Mouse (Mus musculus) skeletal muscle tissue, adult 2 months (tissue): Measurements from ENCODE around the gene Slc48a1.

Experiments used
- DNase-seq: peaks from one replicate; pipeline ENCODE4 v3.0.0-alpha.2; 2012; ENCODE audit warnings: low read depth, low spot score

The Slc48a1 gene

DNA sequence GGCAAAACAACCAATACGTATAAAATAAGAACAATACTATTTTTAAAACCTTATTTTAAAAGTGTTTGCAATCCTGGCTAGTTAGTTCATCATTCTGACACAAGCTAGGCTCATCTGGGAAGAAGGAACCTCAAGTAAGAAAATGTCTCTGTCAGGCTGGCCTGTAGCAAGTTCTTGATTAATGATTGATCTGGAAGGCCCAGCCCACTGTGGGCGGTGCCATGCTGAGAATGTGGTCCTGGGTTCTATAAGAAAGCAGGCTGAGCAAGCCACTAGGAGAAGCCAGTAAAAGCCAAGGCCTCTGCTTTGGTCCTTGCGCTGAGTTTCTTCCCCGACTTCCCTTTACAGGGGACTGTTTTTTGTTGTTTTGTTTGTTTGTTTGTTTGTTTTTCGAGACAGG lies 25.8 kb upstream of the Slc48a1 start:
- no peak for DNase-seq

DNA sequence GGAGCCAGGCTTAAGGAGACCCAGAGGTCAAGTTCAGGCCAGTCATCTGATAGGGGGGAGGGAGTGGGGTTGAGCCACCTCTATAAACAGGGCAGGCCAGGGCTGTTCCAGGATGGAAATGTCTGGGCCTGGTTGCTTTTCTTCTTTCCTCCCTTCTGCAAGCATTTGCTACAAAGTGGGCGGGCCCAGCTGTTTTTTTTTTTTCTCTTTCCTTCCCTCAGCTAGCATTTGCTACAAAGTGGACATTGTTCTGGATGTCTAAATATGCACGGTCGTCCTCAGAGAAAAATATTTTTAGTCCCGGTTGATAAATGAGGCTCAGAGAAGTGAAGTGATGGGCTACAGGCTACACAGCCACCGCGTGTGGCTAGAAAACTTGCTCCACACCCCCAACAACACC lies 23.8 kb upstream of the Slc48a1 start:
- no peak for DNase-seq

- DNase-seq: no peak
Observed at GRCm38 (mm10) chr15:97755361-97755760, 23.0 kb upstream of the Slc48a1 start.

- no peak for DNase-seq
Observed at GRCm38 (mm10) chr15:97760006-97760405, 18.3 kb upstream of the Slc48a1 start.

- DNase-seq: no peak
Observed at GRCm38 (mm10) chr15:97760952-97761351, 17.4 kb upstream of the Slc48a1 start.

DNA sequence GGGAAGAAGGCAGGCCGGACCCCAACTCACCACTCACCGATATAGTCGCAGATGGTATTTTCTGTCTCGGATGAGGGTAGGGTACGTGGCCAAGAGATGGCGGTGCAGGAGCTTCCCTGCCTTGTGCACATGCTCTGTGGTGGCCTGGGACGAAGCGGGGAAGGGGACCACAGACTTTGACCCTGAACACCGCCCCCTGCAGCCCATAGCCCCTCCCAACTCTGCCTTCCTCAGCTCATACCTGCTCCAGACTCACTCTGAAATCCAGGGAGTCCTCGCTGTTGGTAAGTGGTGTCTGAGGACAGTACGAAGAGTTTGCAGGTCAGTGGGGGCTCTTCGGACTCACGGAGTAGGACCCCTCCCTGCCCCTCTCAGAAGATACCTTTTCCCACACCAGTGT lies 16.9 kb upstream of the Slc48a1 start:
- no peak for DNase-seq

DNA sequence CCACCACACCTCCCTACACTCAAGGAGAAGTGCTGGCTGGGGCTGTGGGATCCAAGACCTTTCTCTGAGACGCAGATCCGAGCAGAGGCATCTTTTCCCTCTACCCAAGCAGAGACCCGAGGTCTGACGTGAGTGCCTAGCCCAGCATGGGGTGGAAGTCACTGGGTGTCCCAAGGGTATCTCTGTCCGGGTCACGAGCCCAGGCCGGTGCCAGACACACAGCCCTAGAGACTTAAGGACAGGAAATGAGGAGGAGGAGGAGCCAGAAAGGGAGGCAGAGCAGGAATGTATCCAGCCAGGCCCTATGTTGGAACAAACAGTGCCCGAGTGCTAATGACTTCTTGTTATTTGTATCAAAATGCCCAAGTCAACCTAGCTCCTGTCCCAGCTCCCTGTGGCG lies 15.6 kb upstream of the Slc48a1 start:
- peak; percentile 54 for DNase-seq

GRCm38 (mm10) chr15:97763256-97764049 lies 14.9 kb upstream of the Slc48a1 start:
- peak; percentile 65 for DNase-seq

- DNase-seq: no peak
Observed at GRCm38 (mm10) chr15:97764532-97764931, 13.8 kb upstream of the Slc48a1 start.

DNA sequence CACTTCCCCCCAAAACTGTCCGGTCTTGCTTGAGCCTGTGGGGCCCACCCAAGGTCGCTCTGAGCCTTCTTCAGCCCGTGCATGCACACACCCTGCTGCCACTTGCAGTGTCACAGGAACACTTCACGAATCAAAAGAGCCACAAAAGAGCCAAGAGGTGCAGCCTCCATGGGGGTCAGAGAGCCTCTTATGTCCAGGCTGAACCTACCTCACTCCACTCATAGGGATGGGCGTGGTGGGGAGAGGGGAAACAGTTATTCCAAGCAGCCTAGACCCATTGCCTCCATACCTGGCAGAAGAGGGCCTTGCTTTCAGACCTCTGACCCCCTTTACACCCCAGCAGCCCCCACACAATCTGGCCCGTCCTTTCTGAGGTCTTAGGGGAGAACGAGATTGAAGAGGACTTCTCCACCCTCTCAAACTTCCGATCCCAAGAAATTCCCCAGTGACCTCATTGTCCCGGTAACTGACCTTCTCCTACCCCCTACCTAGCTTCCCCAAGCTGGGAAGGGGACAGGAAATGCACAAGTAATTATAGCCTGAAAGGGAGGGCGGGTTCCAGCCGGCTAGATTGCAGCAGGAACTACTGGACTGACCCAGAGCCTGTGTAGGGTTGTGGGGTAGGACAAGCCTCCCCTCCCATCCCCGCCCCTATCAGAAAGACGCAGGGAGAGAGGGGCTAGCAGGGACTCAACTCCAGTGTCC lies 13.1 kb upstream of the Slc48a1 start:
- DNase-seq: no peak

- no peak for DNase-seq
Observed at GRCm38 (mm10) chr15:97766194-97766593, 12.1 kb upstream of the Slc48a1 start.

GRCm38 (mm10) chr15:97766594-97767279 lies 11.6 kb upstream of the Slc48a1 start:
- DNase-seq: no peak

DNA sequence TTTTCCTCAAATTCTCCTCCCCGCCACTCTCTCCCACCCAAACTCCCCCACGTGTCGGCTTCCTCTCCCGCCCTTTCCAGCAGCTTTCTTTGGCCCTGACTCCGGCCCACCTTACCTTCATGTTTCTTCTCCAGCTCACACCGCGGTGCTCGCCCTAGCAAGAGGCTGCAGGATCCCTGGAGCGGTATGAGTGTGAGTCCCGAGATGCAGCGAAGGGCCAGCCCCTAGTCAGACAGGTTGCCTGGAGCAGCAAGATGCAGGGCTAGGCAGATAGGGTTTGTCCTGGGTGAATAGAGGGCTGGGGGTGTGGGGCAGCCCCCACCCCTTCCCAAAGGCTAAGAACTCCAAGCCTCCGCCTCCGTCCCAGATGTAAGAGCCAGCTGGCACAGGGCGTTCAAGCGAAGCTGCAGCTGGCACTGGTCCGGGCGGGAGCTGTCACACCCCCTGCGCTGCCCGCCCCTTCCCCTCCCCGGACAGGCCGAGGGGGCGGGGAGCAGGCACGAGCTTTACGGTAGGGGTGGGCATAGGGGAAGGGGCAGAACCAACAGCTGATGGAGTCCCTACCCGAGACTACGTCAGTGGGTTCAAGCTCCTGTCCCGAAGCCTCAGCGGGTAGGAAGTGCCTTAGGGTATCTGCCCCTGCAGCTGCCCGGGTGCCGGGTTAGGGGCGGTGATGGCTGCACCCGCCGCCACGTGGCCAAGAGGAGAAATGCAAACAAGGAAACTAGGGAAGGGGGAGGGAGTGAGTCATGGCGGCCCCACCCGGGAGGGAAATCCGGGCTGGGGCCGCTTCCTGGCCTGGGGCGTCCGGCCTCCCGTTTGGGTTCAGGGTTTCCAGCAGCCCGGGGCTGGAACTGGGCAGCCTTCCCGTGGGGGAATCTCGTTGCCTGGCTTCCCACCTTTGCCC lies 10.8 kb upstream of the Slc48a1 start, which contains the start of gene Rapgef3:
Gene Rapgef3, minus strand, starts transcription at position 693 of the 907 bp plus-strand sequence.
- peak; percentile 74 for DNase-seq

GRCm38 (mm10) chr15:97768192-97768591 lies 10.1 kb upstream of the Slc48a1 start:
- DNase-seq: no peak

GRCm38 (mm10) chr15:97770280-97770679 lies 8.0 kb upstream of the Slc48a1 start:
- no peak for DNase-seq

DNA sequence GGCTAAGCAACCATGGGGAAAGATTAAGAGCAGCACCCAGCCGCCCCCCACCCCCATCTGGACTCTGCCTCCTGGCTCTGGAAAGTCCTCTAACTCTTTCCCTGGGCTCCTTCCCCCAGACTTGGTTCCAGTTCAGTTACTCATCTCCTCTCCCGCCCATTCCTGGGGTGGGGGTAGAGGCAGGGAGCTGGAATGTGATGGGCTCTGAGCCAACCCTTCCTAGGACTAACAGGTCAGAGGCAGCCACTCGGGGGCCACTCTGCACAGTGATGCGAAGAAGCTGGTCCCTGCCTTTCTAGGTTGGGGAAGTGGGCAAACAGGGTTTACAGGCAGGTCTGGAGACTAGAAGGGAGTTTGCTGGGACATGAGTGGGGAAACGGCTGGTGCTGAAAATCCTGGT lies 5.2 kb upstream of the Slc48a1 start:
- peak; percentile 73 for DNase-seq

DNA sequence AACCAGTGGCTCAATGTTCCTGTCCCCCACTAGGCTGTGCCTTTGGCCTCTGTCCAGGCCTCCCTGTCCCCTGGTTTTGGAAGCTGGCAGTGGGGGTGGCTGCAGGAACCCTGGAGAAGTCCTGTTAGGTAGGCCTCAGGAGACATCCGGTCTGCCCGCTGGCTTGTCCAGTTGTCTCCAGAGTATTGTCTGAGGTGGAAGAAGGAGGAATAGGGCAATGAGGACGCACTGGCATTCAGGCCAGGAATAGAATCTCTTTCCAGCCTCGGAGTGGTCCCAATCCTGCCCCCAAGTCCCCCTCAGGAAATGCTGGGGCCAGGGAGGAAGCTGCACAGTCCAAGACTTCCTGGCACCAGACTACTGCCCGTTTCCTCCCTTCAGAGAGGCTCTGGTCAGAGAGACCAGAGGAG lies 4.4 kb upstream of the Slc48a1 start:
- DNase-seq: no peak

- no peak for DNase-seq
Observed at GRCm38 (mm10) chr15:97776514-97776913, 1.8 kb upstream of the Slc48a1 start.

DNA sequence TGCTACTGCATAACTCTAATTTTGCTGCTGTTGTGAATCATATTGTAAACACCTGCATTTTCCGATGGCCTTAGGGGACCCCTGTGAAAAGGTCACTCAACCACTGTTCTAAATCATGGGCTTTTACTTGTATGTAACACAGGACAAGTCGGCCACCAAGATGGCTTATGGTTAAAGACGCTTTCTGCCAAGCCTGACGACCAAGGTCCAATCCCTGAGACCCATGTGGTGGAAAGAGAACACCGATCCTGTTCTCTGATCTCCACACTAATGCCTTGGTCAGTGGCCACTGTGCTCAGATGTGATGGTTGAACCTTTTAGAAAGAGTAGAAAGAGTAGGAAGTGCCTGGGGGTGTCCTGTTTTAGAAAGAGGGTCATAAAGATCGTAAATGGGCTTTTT lies 1.4 kb upstream of the Slc48a1 start:
- no peak for DNase-seq

DNA sequence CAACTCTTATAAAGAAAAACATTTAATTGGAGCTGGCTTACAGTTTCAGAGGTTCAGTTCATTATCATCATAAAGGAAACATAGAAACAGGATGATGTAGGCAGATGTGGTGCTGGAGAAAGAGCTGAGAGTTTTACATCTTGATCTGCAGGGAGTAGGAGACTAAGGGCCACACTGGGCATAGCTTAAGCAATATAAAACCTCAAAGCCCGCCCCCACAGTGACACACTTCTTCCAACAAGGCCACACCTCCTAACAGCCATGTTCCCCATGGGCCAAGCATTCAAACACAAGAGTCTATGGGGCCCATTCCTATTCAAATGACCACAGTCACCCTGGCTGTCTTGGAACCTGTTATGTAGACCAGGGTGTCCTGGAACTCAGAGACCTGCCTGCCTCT lies 1.3 kb downstream of the Slc48a1 start:
- DNase-seq: no peak

DNA sequence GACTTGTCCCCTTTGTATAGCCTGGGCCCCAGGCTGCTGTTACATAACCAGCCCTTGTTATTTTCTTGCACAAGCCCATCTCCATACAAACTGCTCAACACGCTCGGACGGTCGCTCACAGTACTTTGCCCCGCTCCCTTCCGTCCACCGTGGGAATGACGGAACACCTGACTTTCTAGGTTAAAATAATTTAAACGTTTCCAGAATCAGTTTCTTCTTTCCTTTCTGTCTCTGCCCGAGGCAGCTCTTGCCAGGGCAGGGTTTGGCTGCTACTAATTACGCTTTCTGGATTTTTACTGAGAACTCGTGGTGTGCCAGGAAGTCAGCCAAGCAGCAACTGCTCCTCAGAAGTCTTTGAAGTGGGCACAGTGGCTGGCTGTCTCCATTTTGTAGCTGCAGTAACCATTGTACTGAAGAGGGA lies 2.3 kb downstream of the Slc48a1 start:
- DNase-seq: no peak
